Mouse (Mus musculus): ENCODE results near the gene Acta1.
A peak's percentile ranks its signal among the peaks of the same experiment; 100 is the strongest.

The Acta1 gene

DNA sequence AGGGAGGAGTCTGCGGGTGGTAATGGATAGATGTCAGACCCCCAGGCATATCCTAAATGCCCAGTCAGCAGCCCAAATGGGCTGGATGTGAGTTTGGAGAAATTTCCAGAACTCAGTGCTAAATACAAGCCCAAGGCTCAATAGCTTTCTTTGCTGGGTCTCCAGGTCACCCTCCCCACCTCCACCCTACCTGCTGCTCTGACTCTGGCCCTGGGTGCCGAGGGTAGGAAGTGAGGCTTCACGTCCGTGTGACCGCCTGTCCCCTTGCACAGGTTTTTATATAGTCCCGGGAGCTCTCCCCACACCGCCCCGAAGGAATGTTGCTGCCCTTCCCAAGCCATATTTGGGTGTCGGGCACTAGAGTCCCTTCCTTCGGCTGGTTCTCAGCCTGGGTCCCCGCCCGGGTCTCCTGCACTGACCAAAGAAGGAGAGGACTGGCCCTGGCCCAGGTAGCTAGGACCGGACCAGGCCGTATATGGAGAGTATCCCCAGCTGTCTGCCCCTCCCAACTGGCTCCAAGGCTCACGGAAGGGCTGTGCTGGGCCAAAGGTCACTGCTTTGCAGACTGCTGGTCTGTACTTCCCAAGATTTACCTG, at the start of gene Acta1:
TSS of gene Acta1 (minus strand) at position 250 of the 596 bp plus-strand sequence.
- DNase-seq (ENCODE audit: low spot score), result peak; percentile 14

DNA sequence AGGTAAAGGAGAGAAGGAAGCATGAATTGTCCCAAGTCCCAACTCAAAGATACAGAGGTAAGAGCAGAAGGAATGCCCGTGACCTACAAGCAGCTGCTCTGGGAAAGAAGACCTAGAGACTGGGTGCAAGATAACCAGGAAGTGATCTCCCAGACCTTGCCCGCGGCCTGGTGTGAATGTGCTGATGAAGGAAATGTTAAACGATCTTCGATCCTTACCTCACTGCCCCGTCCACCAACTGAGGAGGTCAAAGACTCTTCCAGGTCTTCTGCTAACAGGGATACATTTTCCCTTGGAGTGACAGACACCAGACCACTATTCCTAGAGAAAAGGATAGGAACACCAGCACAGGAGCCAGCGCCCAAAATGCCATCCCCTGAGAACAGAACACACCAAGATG, 34.5 kb upstream of the Acta1 start:
- DNase-seq (ENCODE audit: low spot score), result no peak

DNA sequence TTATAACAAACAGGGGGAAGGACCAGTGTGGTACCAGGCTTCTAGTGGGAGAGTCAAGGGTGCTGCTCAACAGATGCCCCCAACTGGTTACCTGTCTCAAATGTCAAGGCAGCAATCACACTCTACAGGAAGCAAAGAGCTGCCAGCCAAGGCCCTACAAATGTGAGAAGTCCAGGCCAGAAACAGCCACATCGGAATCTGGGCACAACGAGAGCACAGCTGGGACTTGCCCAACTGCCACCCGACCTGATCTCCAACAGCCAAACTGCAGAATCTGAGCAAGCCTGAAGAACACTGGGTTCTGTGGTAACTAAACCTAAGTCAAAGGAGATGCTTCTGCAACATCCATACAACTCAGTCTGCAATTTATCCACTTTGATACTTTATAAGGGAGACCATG, 31.1 kb upstream of the Acta1 start:
- no peak for DNase-seq (ENCODE audit: low spot score)

DNA sequence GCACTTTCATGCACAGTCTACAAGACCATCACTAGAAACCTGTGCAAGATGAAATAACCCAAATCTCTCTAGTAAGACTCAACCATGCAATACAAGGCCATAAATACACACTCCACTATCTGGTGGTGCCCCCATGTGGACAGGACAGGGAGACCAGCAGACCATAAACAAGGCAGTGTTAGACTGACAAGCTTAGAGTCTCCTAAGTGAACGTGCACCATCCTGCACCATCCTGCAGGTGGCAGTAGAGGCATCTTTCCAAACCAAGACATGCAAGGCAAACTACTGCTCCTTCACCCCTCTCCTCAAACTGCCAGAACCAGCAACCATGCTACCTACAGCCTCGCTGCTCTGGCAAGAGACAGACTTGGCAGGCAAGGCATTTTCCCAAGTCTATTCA, 30.2 kb upstream of the Acta1 start:
- peak; percentile 82 for DNase-seq (ENCODE audit: low spot score)

DNA sequence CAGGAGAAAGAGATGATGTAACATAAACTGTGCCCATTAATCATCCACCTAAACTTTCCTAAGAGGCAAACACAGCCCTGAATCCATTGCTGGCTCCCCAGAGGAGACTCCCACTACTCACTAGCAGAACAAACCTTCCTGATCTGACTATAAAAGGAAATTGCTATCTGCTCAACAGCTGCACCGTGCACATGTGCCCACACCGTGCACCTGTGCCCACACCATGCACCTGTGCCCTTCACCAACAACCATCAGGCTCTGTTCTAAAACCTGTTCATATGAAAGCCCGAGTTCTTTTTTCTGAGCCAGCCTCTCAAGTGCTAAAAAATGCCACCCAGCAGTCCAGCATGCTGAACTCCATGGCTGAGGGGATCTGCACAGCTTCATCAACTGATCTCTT, 20.1 kb upstream of the Acta1 start:
- no peak for DNase-seq (ENCODE audit: low spot score)

DNA sequence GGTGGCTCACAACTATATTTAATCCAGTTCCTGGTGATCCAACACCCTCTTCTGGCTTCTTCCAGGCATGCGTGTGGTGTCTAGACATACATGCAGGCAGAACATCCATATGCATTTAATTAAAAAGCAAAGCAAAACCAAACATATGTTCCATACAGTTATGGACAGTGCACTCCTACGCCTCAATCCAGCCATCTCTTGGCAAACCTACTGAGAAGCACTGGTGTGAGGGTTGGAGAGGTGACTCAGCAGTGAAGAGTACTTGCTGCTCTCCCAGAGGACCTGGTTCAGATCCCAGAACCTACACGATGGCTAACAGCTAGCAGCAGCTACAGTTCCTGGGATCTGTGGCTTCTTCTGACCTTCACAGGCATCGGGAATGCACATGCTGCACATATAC, 17.7 kb upstream of the Acta1 start:
- no peak for DNase-seq (ENCODE audit: low spot score)

DNA sequence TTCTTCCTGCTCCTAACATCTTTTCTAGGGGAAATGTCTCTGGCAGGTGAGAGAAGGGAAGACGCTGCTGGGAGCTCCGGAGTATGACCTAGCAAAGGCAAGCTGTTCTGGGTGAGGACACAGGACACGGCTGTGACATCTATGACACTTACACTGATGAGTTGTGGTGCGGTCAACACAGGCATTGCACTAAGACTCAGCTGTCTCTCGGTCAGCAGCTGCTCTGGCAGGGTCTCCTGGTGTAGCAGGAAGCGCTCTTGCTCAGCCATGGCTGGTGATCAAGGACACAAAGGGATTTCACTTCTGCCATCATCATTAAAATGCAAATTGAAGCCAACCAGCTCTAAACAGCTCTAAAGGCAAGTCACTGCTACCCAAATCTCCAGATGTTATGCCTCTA, 13.1 kb upstream of the Acta1 start:
- DNase-seq (ENCODE audit: low spot score), result no peak

DNA sequence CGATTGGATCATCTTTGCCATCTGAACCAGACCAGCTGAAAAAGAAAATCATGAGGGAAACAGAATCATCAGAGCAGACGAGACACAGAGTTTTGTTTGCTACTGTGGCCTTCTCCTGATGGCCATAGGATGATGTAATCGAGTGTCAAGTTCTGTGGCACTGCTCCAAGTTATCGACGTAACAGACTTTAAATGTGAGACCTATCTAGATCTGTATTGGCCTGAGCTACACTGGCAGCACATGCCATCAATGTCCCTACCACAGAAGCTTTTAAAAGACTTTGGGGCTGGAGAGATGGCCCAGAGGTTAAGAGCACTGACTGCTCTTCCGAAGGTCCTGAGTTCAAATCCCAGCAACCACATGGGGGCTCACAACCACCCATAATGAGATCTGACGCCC, 8.1 kb upstream of the Acta1 start:
- no peak for DNase-seq (ENCODE audit: low spot score)

DNA sequence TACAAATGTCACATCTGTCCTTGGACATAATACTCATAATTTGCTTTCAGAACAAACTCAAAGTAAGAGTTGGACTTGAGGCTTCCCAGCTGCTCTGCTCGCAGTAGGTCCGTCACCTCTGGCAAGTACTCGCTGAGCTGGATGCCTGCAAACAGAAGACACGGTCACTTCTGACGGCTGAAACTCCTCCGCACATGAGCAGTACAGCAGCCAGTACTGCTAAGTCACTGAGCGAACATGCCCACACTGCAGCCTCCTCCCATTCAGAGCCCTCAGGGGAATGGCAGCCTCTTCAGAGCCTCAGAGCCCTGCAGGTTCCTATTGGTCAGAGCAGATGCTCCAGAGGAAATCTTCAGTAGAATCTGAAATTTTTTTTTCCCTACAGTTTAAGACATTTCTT, 4.8 kb upstream of the Acta1 start:
- DNase-seq (ENCODE audit: low spot score), result no peak

DNA sequence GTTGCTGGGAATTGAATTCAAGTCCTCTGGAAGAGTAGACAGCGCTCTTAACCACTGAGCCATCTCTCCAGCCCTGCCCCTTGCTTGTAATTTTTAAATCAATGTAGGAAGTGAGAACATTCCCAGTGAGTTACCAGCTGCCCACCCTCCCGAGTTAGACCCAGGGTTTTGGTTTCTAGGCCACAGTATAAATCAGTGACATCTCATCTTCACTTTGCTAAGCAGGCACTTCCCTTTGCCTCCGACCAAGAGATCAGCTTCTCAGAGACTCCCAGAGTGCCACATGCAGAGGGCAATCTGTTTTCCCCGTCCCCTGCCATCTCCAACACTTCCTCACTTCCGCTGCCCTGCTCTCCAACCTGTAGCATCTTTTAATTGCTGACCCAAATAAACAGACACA, 4.0 kb upstream of the Acta1 start:
- no peak for DNase-seq (ENCODE audit: low spot score)

DNA sequence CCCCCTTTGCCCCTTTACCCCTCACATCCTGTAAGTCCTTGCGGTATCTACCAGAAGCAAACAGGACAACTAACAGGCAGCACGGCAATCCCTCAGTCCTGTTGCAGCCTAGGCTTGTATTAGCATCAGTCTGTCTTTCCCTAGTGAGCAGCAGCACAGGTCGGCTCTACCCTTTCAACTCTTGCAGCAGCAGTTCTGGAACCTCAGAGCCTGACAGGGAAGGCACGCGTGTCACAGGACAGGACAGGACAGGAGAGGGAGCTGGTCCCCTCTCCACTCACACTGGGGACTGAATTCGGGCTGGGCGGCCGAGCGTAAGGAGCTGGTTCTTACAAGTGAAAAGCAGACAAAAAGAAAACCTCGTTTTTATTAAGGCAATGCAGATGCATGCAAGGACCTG, 2.2 kb upstream of the Acta1 start:
- DNase-seq (ENCODE audit: low spot score), result no peak

DNA sequence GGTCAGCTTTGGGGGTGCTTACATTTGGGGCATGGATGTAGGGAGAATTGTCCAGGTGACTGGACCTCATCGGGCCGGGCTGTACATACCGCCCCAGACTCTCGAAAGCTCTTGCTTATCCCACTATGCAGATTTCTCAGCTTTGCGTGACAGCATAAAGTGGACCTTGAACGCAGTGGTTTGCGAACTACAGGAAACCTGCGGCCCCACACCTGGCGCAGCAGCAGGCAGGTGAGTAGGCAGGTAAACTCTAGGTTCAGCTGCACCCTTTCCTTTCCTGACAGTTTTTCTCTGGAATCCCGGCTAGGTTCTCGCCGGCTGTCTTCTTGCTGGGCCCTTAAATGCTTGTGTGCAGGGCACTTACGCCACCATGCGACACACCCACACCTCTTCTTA, 1.8 kb upstream of the Acta1 start:
- DNase-seq (ENCODE audit: low spot score), result no peak

DNA sequence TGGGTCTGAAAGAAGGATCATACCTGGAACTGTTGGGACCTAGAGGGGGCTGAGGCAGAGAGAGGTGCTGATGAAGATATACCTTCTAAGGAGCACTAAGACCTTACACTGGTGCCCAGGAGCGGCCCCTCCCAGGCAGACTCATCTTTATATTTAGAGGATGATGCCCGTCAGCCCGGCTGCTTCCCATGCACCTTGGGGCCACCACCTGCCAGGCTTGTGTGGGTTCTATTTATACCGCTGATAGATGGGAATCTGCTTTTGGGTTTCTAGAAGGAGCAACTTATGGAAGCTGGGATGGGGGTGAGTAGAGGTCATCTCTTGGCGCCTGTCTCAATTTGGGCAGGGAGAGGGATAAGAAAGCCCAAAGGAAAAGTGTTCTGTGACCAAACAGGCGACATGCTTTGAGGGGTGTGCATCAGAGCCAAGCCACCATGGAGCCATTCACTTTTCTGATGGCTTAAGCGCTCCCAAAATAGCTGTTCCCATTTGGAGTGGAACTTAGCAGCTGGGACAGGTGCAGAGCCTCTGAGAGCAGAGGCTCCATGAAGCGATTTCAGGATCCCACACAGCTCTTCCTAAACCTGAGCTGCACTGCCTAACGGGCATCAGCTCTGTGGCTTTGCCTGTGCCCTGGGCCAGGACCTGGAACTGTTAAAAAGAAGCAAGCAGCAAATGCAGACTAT, 1.3 kb upstream of the Acta1 start:
- DNase-seq (ENCODE audit: low spot score), result no peak

DNA sequence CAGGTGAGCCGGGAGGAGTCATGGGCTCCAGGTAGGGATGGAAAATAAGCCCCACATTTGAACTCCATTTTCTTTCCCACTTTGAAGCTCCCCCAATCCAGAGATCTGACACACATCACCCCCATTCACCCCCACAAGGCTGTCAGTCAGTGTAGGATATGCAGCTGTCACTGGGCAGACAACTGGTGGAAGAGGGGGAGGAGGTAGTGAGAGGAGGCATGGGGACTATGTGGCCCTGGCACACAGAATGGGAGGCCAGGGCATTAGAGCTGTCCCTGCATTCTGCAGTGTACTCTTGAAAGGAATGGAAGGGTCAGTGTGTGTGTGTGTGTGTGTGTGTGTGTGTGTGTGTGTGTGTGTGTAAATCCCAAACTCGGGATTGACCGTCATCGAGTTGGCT, 679 bp upstream of the Acta1 start:
- no peak for DNase-seq (ENCODE audit: low spot score)

DNA sequence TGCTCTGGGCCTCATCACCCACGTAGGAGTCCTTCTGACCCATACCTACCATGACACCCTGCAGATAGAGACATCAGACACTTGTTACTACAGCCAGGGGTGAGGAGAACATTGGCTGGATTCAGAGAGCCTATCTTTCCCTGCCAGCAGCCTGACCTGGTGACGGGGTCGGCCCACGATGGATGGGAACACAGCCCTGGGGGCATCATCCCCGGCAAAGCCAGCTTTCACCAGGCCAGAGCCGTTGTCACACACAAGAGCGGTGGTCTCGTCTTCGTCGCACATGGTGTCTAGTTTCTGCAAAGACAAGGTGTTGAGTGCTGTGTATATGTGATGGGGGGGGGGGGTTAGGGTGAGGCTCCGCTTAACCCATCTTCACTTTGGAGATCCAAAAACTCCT, 1.1 kb downstream of the Acta1 start:
- DNase-seq (ENCODE audit: low spot score), result no peak

DNA sequence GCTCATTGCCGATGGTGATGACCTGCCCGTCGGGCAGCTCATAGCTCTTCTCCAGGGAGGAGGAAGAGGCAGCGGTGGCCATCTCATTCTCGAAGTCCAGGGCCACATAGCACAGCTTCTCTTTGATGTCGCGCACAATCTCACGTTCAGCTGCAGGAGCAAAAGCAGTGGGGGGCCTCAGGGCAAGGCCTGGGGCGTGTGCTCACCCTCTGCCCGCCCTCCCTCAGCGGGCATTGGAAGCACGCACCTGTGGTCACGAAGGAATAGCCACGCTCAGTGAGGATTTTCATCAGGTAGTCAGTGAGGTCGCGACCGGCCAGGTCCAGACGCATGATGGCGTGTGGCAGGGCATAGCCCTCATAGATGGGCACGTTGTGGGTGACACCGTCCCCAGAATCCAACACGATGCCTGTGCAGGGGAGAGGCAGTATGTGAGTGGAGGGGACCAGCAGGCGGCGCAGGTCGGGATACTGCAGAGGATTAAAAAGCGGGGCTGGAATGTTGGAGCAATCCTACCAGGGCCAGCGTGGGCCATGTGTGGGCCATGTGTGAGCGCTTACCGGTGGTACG, 1.9 kb downstream of the Acta1 start:
- DNase-seq (ENCODE audit: low spot score), result no peak

DNA sequence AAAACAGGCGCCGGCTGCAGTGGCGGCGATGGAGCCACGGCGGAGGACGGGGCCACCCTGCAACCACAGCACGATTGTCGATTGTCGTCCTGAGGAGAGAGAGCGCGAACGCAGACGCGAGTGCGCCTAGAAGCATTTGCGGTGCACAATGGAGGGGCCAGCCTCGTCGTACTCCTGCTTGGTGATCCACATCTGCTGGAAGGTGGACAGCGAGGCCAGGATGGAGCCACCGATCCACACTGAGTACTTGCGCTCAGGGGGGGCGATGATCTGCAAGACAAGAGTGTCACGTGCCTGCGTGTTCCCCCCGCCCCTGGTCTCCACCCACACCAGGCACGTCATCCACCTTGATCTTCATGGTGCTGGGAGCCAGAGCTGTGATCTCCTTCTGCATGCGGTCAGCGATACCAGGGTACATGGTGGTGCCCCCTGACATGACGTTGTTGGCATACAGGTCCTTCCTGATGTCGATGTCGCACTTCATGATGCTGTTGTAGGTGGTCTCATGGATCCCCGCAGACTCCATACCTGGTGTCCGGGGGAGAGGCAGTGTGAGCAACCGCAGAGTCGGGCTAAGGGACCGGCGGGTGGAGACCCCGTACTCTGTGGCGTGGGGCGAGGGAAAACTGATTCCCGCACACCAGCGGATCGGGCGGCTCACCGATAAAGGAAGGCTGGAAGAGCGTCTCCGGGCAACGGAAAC, 2.5 kb downstream of the Acta1 start:
- no peak for DNase-seq (ENCODE audit: low spot score)

DNA sequence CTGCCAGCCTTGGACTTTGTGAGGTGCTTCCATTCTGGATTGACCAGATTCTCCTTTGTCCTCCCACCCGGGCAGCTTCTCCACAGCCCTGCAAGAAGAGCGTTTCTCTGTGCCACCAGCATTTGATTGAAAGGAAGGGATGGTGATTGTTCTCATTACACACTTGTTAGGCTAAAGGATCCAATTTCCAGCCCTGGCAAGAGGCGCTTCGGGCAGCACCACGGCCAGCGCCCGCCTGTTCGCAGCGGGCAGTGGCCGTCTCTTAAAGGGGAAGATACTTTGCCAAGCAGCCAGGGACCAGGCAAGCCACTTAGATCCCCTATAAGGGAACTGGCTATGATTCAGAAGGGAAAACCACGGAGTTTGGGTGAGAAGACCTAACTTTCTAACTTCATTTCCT, 3.3 kb downstream of the Acta1 start:
- DNase-seq (ENCODE audit: low spot score), result peak; percentile 46

DNA sequence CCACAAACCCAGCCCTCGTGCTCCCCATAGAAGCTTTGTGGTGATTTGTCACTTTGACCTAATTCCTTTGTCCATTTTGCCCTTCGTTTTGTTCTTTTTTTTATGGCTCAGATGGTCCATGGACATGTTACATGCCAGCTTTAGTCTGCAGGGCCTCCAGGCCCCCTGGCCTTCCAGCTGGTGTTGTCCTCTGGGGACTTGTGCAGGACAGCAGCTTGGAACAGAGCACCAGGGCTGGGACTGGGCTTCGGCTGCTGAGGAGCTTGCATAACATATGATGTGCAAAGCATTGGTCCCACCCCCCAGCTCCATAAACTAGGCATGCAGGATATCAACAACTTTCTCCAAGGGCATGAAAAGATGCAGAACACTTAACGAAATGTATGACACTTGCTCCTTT, 4.8 kb downstream of the Acta1 start:
- no peak for DNase-seq (ENCODE audit: low spot score)

DNA sequence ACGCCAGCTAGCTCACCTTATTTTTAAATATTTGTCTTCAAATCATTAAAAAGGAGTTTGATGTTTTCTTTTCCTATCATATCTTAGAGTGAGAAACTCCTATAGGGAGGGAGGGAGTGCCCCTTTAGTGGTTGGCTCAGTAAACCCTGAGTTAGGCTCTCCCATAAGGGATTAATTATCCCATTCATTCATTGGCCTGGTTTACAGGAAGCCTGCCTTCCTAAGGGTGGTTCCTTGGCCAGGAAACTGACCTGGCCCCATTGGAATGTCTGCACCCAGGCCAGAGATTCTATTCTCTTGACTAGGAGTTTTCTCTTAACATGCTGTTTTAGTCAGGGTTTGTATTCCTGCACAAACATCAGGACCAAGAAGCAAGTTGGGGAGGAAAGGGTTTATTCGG, 6.6 kb downstream of the Acta1 start:
- no peak for DNase-seq (ENCODE audit: low spot score)

DNA sequence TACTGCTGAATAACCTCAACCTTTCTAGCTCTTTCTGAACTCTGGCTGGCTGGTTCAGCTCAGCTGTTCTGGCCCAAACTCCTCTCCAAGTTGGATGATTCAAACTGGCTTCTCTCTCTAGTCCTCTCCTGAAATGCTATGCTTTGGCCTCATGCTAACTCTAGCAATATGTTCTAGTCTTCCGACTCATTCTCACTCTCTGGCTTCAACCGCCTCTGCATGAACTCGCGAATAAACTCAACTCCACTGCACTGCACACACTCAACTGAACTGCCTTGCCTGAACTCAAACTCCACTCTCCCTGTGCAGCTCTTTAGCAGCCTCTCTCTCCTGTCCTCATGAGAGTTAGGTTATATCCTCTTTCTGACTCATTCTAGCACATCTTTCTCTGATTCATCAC, 7.4 kb downstream of the Acta1 start:
- no peak for DNase-seq (ENCODE audit: low spot score)

DNA sequence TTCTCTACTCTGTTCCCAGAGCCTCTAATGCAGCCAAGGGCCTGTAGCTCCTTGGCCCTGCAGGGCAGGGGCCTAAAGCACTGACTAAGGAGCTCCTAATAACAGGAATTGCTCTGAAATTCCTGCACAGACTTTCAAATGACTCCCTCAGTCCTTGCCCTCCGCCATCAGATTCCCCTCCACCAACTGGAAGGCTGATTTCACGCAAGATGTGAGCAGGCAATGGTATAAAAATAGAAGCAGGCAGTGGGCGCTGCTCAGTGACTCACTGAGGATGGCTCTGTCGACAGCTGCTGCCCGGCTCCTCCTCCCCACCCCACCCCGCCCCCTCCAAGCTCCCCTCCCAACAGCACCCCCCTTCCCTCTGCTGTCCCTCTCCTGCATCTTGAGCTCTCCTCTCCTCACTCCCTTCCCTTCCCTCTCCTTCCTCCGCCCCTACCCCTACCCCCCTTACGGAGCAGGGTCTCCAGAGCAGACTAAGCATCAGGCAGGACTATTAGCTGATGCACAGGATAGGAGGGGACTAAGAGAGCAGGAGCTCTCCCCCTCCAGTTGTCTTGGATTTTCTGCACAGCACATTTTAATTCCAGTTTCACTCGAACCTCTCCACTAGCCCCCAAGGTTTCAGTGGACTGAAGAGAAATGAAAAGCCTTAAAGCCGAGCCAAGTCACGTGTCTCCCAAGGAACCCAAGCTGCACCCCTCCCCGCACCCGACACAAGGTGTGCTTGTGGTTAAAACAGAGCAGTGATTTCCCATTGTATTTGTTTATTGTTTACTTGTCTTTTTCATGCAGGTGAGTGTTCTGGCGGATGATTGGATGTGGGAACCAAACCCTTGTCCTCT, 9.6 kb downstream of the Acta1 start:
- DNase-seq (ENCODE audit: low spot score), result no peak
